Mouse (Mus musculus): ENCODE results near the gene Plaur.

GRCm38 (mm10) chr7:24470356-24470755 is 8.1 kb downstream of the Plaur start:
- TF ChIP-seq POLR2A (IDR thresholded peaks at IDR 0.05; ENCODE audit: borderline replicate concordance, insufficient read depth, low read length), result no peak
- TF ChIP-seq CTCF (IDR thresholded peaks at IDR 0.05; ENCODE audit: borderline replicate concordance, insufficient read depth, low read depth, low read length), result no peak
